ENCODE assay signal across 35 mouse cellular contexts in the genomic region with DNA sequence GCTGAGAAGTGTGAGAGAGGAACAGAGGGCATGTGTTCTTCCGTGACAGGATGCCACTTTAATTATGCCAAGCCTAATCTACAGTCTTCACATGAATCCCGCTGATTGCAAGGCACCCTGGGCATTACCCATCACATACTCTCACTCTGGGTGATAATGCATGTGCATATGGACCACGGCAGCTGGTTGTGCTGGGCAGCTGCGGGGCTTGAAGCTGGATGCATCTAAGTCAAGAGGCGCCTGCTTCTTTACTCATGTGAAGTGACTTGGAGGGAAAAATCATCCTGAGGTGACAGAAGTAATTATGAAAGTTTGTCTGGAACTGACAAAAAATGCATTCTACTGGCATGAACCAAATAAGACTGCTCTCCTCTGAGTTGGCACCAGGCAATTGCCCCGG.
"Had no signal": no experiment of that assay in that cellular context is flagged by ENCODE, and none has a peak within 500 bp of the region (broad histone marks: within the 10 kb centered on the region; RNA-seq: fewer than 3 reads in every experiment).

No protein-coding gene starts in this region.

- H3K4me2 ChIP-seq: heart, embryonic 11.5 days; heart, embryonic 12.5 days; heart, embryonic 13.5 days; heart, embryonic 15.5 days; hindbrain, embryonic 12.5 days; hindbrain, embryonic 13.5 days; hindbrain, embryonic 14.5 days; hindbrain, embryonic 15.5 days; intestine, embryonic 15.5 days; kidney, embryonic 15.5 days had no signal

- H3K9me3 ChIP-seq: heart, embryonic 10.5 days; heart, embryonic 13.5 days; heart, embryonic 15.5 days; hindbrain, embryonic 12.5 days; hindbrain, embryonic 13.5 days; hindbrain, embryonic 15.5 days; intestine, embryonic 15.5 days; kidney, embryonic 15.5 days had no signal

- DNase-seq: heart, postnatal 10 days; heart, postnatal 14 days; heart, postnatal 36 days; heart, postnatal 4 days; kidney, adult 11 months; kidney, adult 18-20 months; kidney, adult 2 months; kidney, adult 8-10 months; kidney, adult 9 months; kidney, postnatal 10 days; kidney, postnatal 14 days; kidney, postnatal 25 days; kidney, postnatal 36 days; kidney, postnatal 4 days; layer of hippocampus, adult 9-11 months; layer of hippocampus, postnatal 36 days had no signal

- H3K27me3 ChIP-seq: heart, embryonic 12.5 days; heart, embryonic 13.5 days; heart, embryonic 15.5 days; hindbrain, embryonic 12.5 days; hindbrain, embryonic 13.5 days; hindbrain, embryonic 15.5 days; intestine, embryonic 15.5 days; kidney, embryonic 15.5 days had no signal

- ATAC-seq: hindbrain, embryonic 16.5 days; hindbrain, postnatal 0 days; inflammation-experienced regulatory T-cells, adult 6 months; intestine, embryonic 15.5 days; intestine, embryonic 16.5 days; intestine, postnatal 0 days had no signal

- H3K4me1 ChIP-seq: heart, embryonic 10.5 days; heart, embryonic 12.5 days; heart, embryonic 13.5 days; heart, embryonic 15.5 days; hindbrain, embryonic 10.5 days; intestine, embryonic 15.5 days had no signal

- H3K27ac ChIP-seq: heart, embryonic 10.5 days; heart, embryonic 13.5 days; heart, embryonic 15.5 days; hindbrain, embryonic 10.5 days; hindbrain, embryonic 12.5 days; hindbrain, embryonic 13.5 days; hindbrain, embryonic 14.5 days; hindbrain, embryonic 15.5 days; hindbrain, postnatal 0 days; intestine, embryonic 15.5 days; kidney, embryonic 15.5 days; kidney, postnatal 0 days; layer of hippocampus, adult 2 months had no signal

- H3K4me3 ChIP-seq: heart, embryonic 10.5 days; heart, embryonic 12.5 days; heart, embryonic 13.5 days; heart, embryonic 15.5 days; hindbrain, embryonic 10.5 days; hindbrain, embryonic 12.5 days; hindbrain, embryonic 13.5 days; hindbrain, embryonic 15.5 days; intestine, embryonic 15.5 days; kidney, embryonic 15.5 days; layer of hippocampus, adult 2 months had no signal

- H3K9ac ChIP-seq: heart, embryonic 12.5 days; heart, embryonic 13.5 days; heart, embryonic 15.5 days; hindbrain, embryonic 12.5 days; hindbrain, embryonic 13.5 days; hindbrain, embryonic 14.5 days; hindbrain, embryonic 15.5 days; intestine, embryonic 15.5 days; kidney, embryonic 15.5 days had no signal

- H3K36me3 ChIP-seq: heart, embryonic 10.5 days; heart, embryonic 12.5 days; heart, embryonic 13.5 days; heart, embryonic 15.5 days; hindbrain, embryonic 10.5 days; hindbrain, embryonic 12.5 days; hindbrain, embryonic 13.5 days; hindbrain, embryonic 15.5 days; intestine, embryonic 15.5 days; kidney, embryonic 15.5 days had no signal
